Mouse (Mus musculus): ENCODE measurements around the gene Snx29. TPM values are rescaled to one million over a fixed set of nuclear protein-coding genes. Genes with fewer than 3 reads are reported as not detected.

Gene Snx29
- total and polyA plus RNA-seq, 3 experiments, result 1.2 to 3.2 (median 3.1) TPM

DNA sequence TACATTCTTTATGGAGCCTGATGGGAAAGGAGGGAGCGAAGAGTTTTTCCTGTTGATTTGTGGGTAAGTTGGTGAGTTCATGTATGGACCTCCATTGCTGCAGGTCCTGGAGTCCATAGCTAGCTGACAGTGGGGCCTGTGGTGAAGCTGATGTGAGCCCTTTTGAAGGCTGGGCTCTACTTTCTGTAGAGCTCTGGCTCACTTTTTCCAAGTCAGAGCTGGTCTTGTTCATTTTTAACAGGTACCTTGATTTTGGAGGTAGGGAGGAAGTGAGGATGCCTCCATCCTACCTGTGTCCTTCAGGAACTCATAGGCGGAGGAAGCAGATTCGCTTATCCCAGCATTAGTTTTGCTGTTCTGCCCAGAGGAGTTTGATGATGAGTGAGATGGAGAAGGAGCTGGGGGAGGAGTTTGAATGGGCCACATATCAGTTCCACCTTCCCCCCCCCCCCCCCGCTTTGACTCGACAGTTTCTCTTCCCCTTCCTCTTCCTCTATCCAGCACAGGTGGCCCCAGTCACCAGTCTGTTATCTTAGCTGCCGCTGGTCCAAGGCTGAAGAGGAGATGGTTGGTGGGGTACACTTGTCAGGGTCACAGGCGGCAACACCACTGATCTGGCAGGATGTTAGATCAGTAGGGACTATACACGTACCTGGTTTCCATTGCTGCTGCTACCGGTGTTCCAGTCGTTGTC, 173.4 kb downstream of the Snx29 start:
- in situ Hi-C loops (cut with MboI; ENCODE audit: low pct_ligation_motif_present, low pct_unique_long_range_greater_than_20kb, low sequenced_read_pairs), result no loop called here
- Histone ChIP-seq H3K36me3 (replicated peaks in 1 of 2; ENCODE audit: control insufficient read depth in 1 of 2, insufficient read depth in 1 of 2, low read length in 1 of 2) (no peaks in the 10 kb centered on the region), H3K4me2 (ENCODE audit: insufficient read depth, low read depth, poor library complexity, severe bottlenecking) (peak overlapping the region; percentile 2; the same call in 1 of the 2 replicates), H3K27me3 (replicated peaks) (no peaks in the 10 kb centered on the region), H3K9ac (ENCODE audit: insufficient read depth, low read depth) (no peak overlapping the region), H3K4me1 (ENCODE audit: control insufficient read depth in 1 of 2, insufficient read depth in 2 of 2) (peaks cover 25 to 81% of the 10 kb centered on the region in 2 experiments), H3K9me3 (replicated peaks; ENCODE audit: low read length) (no peaks in the 10 kb centered on the region), H3K27ac (ENCODE audit: insufficient read depth, low read depth) (peak overlapping the region; percentile 46), H3K79me2 (replicated peaks; ENCODE audit: control insufficient read depth, extremely low read depth, insufficient read depth, poor library complexity, severe bottlenecking) (no peaks in the 10 kb centered on the region), H3K4me3 (replicated peaks in 1 of 3; ENCODE audit: low read depth in 2 of 3, low read length in 2 of 3, poor library complexity in 1 of 3) (peak overlapping the region in 2 of 3 experiments; percentile 2 to 9)
- peak; percentile 90 for DNase-seq (ENCODE audit: extremely low read depth)
- TF ChIP-seq EP300 (IDR thresholded peaks at IDR 0.05; ENCODE audit: low read length) (peak; percentile 96), MAFK (IDR thresholded peaks at IDR 0.05; ENCODE audit: insufficient replicate concordance, low read length) (0 out of 2 replicates have a peak, but pooled peaks have one; percentile 52), RAD21 (IDR thresholded peaks at IDR 0.05; ENCODE audit: low read depth, low read length) (no peak; the same call in none of the 2 replicates), CHD2 (IDR thresholded peaks at IDR 0.05; ENCODE audit: low read length) (peak; percentile 86), ZC3H11A (IDR thresholded peaks at IDR 0.05; ENCODE audit: low read depth, low read length) (no peak), ZNF384 (IDR thresholded peaks at IDR 0.05; ENCODE audit: low read depth, low read length) (no peak), SMC3 (IDR thresholded peaks at IDR 0.05; ENCODE audit: low read depth, low read length) (peak; percentile 11; the same call in 1 of the 2 replicates), MEF2A (IDR thresholded peaks at IDR 0.05; ENCODE audit: borderline replicate concordance, low read depth, low read length) (peak; percentile 76), USF1 (IDR thresholded peaks at IDR 0.05; ENCODE audit: low read depth, low read length) (no peak), HCFC1 (IDR thresholded peaks at IDR 0.05; ENCODE audit: low read depth, low read length) (0 out of 2 replicates have a peak, but pooled peaks have one; percentile 42), POLR2A (IDR thresholded peaks at IDR 0.05; ENCODE audit: low read depth, low read length) (peak; percentile 72), MAX (IDR thresholded peaks at IDR 0.05; ENCODE audit: low read length) (no peak), ELF1 (IDR thresholded peaks at IDR 0.05; ENCODE audit: low read depth, low read length) (peak; percentile 73), CHD1 (IDR thresholded peaks at IDR 0.05; ENCODE audit: low read depth, low read length) (no peak), MYC (IDR thresholded peaks at IDR 0.05; ENCODE audit: low read depth, low read length) (no peak), ZMIZ1 (IDR thresholded peaks at IDR 0.05; ENCODE audit: low read depth, low read length) (peak; percentile 82), RCOR1 (conservative IDR thresholded peaks at IDR 0.05; ENCODE audit: low read depth, low read length) (peak; percentile 93), POLR2AphosphoS2 (IDR thresholded peaks at IDR 0.05; ENCODE audit: low read depth, low read length) (0 out of 2 replicates have a peak, but pooled peaks have one; percentile 57), BHLHE40 (IDR thresholded peaks at IDR 0.05; ENCODE audit: low read depth, low read length) (peak; percentile 62), SIN3A (IDR thresholded peaks at IDR 0.05; ENCODE audit: low read length) (peak; percentile 65), E2F4 (IDR thresholded peaks at IDR 0.05; ENCODE audit: insufficient replicate concordance, low read depth, low read length) (no peak), NRF1 (IDR thresholded peaks at IDR 0.05; ENCODE audit: low read depth, low read length) (no peak), GABPA (IDR thresholded peaks at IDR 0.05; ENCODE audit: insufficient replicate concordance, low read depth, low read length) (no peak), TBP (conservative IDR thresholded peaks at IDR 0.05; ENCODE audit: low read depth, low read length) (0 out of 2 replicates have a peak, but pooled peaks have one; percentile 48), JUND (conservative IDR thresholded peaks at IDR 0.05; ENCODE audit: low read depth, low read length) (peak; percentile 82), ZKSCAN1 (IDR thresholded peaks at IDR 0.05; ENCODE audit: borderline replicate concordance, low read depth, low read length) (no peak), KAT2A (IDR thresholded peaks at IDR 0.05; ENCODE audit: insufficient replicate concordance, low read length) (no peak), CTCF (conservative IDR thresholded peaks at IDR 0.05 in 1 of 2, IDR thresholded peaks at IDR 0.05 in 1 of 2; ENCODE audit: low read depth in 2 of 2, low read length in 2 of 2) (no peak), IRF4 (IDR thresholded peaks at IDR 0.05; ENCODE audit: low read depth, low read length) (peak; percentile 97), USF2 (conservative IDR thresholded peaks at IDR 0.05; ENCODE audit: low read depth, low read length) (no peak), MXI1 (IDR thresholded peaks at IDR 0.05; ENCODE audit: low read depth, low read length) (peak; percentile 45; the same call in 1 of the 2 replicates), UBTF (IDR thresholded peaks at IDR 0.05; ENCODE audit: low read depth, low read length) (no peak), NELFE (IDR thresholded peaks at IDR 0.05; ENCODE audit: low read depth, low read length) (peak; percentile 62; the same call in 1 of the 2 replicates), ETS1 (conservative IDR thresholded peaks at IDR 0.05; ENCODE audit: low read depth, low read length) (peak; percentile 65), PAX5 (IDR thresholded peaks at IDR 0.05; ENCODE audit: low read length) (no peak), TCF12 (IDR thresholded peaks at IDR 0.05; ENCODE audit: low read depth, low read length) (peak; percentile 94), JUN (IDR thresholded peaks at IDR 0.05; ENCODE audit: insufficient read depth, low read depth, low read length) (no peak; the same call in none of the 2 replicates), MAZ (IDR thresholded peaks at IDR 0.05; ENCODE audit: low read depth, low read length) (peak; percentile 90)
- dilution Hi-C loops (cut with MboI; ENCODE audit: extremely low pct_ligation_motif_present, extremely low pct_unique_long_range_greater_than_20kb, low sequenced_read_pairs), result no loop called here

All from CH12.LX (cell line).